Mouse (Mus musculus) adrenal gland, adult 8-10 months (tissue): ENCODE data around the gene Adam25. TPM values are rescaled to one million over a fixed set of nuclear protein-coding genes. Genes with fewer than 3 reads are reported as not detected.
"Not testable (repeated sequence)": the region's sequence is repeated elsewhere in the genome, so short reads cannot be mapped to it uniquely, and the experiment has no call there.

Source experiments
- DNase-seq: peaks from one replicate; pipeline ENCODE4 v3.0.0; 2022
- total RNA-seq, 4 experiments: library from RNA; stranded (reverse); gene quantifications; 2 replicates each; pipeline ENCODE4 v1.2.4; 2022

The Adam25 gene
- total RNA-seq: not detected

DNA sequence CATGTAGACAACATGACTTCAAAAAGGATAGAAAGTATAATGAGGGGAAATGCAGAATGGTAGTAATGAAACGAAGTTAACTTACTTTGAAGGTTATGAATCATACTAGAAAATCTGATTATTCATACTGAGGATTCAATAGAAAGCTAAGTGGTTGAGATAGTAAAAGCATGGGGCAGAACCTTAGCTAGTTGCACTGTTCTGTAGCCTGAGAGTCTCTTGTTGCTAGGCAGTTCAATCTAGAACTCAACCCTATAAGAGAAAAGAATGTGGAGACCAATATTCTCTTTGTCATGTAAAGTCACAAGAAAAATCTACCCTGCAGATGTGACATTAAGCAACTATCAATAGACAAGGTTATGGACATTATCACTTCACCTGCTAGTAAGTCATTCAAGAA, at the start of gene Adam25:
Gene Adam25, plus strand, starts transcription at position 301 of the 400 bp plus-strand sequence.
- not testable (repeated sequence) for DNase-seq

GRCm38 (mm10) chr8:40715406-40715805, 36.6 kb upstream of the Adam25 start:
- DNase-seq: not testable (repeated sequence)

- DNase-seq: no peak
Observed at GRCm38 (mm10) chr8:40715986-40716385, 36.0 kb upstream of the Adam25 start.

GRCm38 (mm10) chr8:40783320-40783719, 31.3 kb downstream of the Adam25 start:
- no peak for DNase-seq

DNA sequence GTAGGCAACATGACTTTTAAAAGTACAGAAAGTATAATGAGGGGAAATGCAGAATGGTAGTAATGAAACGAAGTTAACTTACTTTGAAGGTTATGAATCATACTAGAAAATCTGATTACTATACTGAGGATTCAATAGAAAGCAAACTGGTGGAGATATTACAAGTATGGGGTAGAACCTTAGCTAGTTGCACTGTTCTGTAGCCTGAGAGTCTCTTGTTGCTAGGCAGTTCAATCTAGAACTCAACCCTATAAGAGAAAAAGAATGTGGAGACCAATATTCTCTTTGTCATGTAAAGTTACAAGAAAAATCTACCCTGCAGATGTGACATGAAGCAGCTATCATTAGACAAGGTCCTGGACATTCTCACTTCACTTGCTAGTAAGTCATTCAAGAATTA, 41.0 kb downstream of the Adam25 start, which contains the start of gene Adam20:
Gene Adam20, plus strand, starts transcription at position 301 of the 400 bp plus-strand sequence.
- DNase-seq: not testable (repeated sequence)

- no peak for DNase-seq
Observed at GRCm38 (mm10) chr8:40803379-40804079, 51.5 kb downstream of the Adam25 start.

Other genes starting within 250 kb of the Adam25 start
- gene Adam24, start 77.1 kb upstream of the Adam25 start, total RNA-seq: not detected
- not detected for gene Adam20, start 41.1 kb downstream of the Adam25 start, total RNA-seq
- gene Adam39, start 70.8 kb downstream of the Adam25 start, total RNA-seq: not detected